Mouse (Mus musculus) ovary, postnatal 14 days (tissue): ENCODE data around the gene Sh3rf1.

Experiments used
- DNase-seq: peaks from one replicate; pipeline ENCODE4 v3.0.0; 2022; ENCODE audit warnings: low spot score

Gene Sh3rf1

GRCm38 (mm10) chr8:61286795-61287385 lies 63.2 kb downstream of the Sh3rf1 start:
- DNase-seq, result no peak

- DNase-seq, result no peak
Measured at GRCm38 (mm10) chr8:61288006-61288566, 64.4 kb downstream of the Sh3rf1 start.

GRCm38 (mm10) chr8:61288676-61289075 lies 65.0 kb downstream of the Sh3rf1 start:
- no peak for DNase-seq

GRCm38 (mm10) chr8:61295040-61295439 lies 71.4 kb downstream of the Sh3rf1 start:
- DNase-seq, result no peak

- no peak for DNase-seq
Measured at GRCm38 (mm10) chr8:61295441-61295840, 71.8 kb downstream of the Sh3rf1 start.

- DNase-seq, result no peak
Measured at GRCm38 (mm10) chr8:61298828-61299227, 75.2 kb downstream of the Sh3rf1 start.

GRCm38 (mm10) chr8:61301298-61302028 lies 77.8 kb downstream of the Sh3rf1 start:
- DNase-seq, result no peak

- no peak for DNase-seq
Measured at GRCm38 (mm10) chr8:61302029-61302368, 78.3 kb downstream of the Sh3rf1 start.

- no peak for DNase-seq
Measured at GRCm38 (mm10) chr8:61305451-61306070, 81.9 kb downstream of the Sh3rf1 start.

GRCm38 (mm10) chr8:61306501-61307112 lies 82.9 kb downstream of the Sh3rf1 start:
- DNase-seq, result no peak

- no peak for DNase-seq
Measured at GRCm38 (mm10) chr8:61308896-61309295, 85.2 kb downstream of the Sh3rf1 start.

- no peak for DNase-seq
Measured at GRCm38 (mm10) chr8:61309530-61310402, 86.1 kb downstream of the Sh3rf1 start.

GRCm38 (mm10) chr8:61310403-61310871 lies 86.8 kb downstream of the Sh3rf1 start:
- no peak for DNase-seq

- no peak for DNase-seq
Measured at GRCm38 (mm10) chr8:61313016-61313415, 89.3 kb downstream of the Sh3rf1 start.

GRCm38 (mm10) chr8:61316012-61316767 lies 92.5 kb downstream of the Sh3rf1 start:
- DNase-seq, result no peak

- DNase-seq, result no peak
Measured at GRCm38 (mm10) chr8:61316813-61317534, 93.3 kb downstream of the Sh3rf1 start.

GRCm38 (mm10) chr8:61317535-61318136 lies 94.0 kb downstream of the Sh3rf1 start:
- no peak for DNase-seq

- DNase-seq, result no peak
Measured at GRCm38 (mm10) chr8:61321216-61321615, 97.5 kb downstream of the Sh3rf1 start.

GRCm38 (mm10) chr8:61321780-61322179 lies 98.1 kb downstream of the Sh3rf1 start:
- no peak for DNase-seq

- no peak for DNase-seq
Measured at GRCm38 (mm10) chr8:61322462-61322861, 98.8 kb downstream of the Sh3rf1 start.
